Mouse (Mus musculus) CD4-positive, CD25-positive, alpha-beta regulatory T cell, adult 4 months (primary cell): Measurements from ENCODE around the gene Zfp341. TPM values are rescaled to one million over a fixed set of nuclear protein-coding genes. Genes with fewer than 3 reads are reported as not detected.

Experiments
- ATAC-seq: one replicate; pipeline ENCODE4 v1.8.0; 2017
- polyA plus RNA-seq, 2 experiments: library from polyadenylated mRNA; unstranded; fragments of 100-300 nt; shearing (Covaris generic); gene quantifications; one replicate each; pipeline ENCODE4 v1.2.1; 2017

Zfp341 gene
- polyA plus RNA-seq, 2 experiments from 2014 or later, result 0.39 to 0.93 TPM

DNA sequence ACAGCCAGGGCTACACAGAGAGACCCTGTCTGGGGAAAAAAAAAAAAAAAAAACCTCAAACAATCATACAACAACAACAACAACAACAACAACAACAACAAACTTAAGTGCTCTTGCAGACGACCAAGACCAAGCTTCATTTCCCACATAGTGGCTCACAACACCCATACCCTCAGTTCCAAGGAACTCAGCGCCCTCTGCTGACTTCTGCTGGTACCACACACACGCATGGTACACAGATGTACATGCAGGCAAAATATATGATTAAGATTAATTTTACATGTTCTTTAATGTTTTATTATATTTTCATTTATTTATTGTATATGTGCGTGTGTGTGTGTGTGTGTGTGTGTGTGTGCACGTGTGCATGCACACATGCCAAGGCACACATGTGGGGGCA lies 26.7 kb upstream of the Zfp341 start:
- ATAC-seq, result no peak

DNA sequence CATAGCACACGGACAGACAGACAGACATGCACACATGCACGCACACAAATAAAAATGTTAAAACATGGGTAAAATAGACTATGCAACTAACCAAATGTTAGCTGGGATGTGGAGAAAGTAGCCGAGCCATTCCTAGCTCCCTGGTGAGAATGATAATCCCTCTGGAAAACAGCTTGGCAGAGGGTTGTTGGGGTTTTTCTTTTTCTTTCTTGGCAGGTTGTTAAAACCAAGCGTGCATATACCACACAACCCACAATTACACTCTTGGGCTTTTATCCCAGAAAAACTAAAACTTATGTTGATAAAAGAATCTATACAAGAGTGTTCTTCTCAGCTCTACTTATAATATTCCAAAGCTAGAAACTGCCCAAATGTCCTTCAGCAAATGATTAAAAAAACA lies 24.0 kb upstream of the Zfp341 start:
- no peak for ATAC-seq

DNA sequence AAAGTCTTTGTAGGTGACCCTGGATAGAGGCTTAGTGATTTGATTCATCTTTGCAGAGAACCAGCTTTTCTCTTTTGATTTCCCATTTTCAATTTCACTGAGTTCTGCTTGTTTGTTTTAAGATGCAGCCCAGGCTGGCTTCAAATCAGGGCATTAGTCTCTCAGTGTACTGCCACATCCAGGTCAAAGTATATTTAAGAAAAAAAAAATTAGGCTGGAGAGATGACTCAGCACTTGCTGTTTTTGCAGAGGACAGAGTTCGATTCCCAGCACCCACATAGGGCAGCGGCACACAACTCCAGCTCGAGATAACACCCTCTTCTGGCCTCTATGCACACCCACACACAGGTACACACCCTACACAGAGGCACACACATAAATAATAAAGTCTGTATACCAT lies 21.9 kb upstream of the Zfp341 start:
- no peak for ATAC-seq

DNA sequence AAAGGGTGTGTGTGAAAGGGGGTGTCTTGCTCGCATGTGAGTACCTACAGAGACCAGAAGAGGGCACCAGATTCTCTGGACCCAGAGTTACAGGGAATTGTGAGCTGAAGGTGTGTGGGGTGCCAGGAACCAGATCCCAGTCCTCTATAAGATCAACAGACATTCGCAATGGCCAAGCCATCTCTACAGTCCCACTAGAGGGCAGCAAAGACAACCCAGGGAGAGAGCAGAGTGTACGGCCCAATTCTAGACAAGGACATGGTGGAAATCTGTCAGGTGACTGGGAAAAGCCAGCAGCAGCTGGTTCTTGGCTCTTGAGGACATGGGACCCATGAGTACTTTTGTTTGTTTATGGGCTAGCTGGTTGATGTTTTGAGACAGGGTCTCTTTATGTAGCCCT lies 20.1 kb upstream of the Zfp341 start:
- peak; percentile 53 for ATAC-seq

DNA sequence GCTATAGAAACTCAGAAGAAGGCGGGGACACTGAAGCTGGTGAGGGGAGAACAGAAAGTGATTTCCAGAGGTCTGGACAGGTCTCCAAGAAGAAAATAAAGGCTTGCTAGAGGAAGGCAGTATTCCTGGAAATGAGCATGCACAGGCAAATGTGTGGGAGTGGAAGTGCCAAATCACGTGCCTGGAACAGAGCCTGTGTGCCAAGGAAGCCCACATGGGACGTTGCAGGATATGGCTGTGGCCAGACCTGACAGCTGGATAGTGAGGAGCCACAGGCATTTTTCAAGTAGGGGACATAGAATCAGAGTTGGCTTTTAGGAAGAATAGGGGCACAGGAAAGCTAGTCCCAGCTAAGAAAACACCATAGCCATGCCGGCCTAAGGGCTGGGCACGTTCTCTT lies 17.3 kb upstream of the Zfp341 start:
- ATAC-seq, result no peak

DNA sequence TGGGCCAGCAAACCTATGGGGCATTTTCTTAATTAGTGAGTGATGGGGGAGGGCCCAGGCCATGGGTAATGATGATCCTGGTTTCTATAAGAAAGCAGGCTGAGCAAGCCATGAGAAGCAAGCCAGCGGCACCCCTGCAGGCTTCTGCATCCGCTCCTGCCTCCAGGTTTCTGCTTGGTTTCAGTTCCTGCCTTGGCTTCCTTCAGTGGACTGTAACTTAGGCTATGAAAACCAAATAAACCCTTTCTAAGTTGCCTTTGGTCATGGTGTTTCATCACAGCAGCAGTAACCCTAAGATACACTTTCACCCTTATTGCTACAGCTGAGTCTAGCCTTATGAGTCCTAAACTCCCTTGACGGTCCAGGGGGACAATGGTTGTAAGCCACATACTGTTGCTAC lies 15.7 kb upstream of the Zfp341 start:
- no peak for ATAC-seq

DNA sequence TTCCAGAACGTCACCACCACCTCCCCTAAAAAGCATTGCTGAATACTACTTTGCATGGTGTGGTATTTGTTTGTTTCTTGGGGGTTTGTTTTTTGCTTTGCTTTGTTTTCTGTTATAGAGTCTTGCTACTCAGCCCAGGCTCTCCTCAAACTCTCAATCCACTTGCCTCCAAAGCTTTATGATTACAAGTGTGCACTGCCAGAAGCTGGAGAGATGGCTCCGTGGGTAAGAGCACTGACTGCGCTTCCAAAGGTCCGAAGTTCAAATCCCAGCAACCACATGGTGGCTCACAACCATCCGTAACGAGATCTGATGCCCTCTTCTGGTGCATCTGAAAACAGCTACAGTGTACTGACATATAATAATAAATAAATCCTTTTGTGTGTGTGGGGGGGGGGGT lies 12.5 kb upstream of the Zfp341 start:
- no peak for ATAC-seq

DNA sequence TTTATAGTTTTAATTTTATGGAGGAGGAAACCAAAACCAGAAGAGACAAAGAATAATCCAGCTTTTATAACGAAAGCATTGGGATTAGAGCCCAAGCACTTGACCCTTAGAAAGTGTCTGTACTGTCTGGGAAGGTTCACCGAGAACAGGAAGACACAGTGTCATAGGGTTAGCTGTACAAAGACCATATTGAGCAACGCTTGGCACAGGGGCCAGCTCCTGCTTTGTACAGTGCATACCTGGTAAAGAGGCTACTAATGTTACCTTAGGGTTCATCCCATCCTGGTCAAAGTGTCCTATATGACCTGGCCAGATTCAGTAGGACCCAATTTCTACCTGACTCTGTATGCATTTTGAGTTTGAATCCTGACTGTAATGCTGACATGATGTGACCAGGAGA lies 11.8 kb upstream of the Zfp341 start:
- no peak for ATAC-seq

DNA sequence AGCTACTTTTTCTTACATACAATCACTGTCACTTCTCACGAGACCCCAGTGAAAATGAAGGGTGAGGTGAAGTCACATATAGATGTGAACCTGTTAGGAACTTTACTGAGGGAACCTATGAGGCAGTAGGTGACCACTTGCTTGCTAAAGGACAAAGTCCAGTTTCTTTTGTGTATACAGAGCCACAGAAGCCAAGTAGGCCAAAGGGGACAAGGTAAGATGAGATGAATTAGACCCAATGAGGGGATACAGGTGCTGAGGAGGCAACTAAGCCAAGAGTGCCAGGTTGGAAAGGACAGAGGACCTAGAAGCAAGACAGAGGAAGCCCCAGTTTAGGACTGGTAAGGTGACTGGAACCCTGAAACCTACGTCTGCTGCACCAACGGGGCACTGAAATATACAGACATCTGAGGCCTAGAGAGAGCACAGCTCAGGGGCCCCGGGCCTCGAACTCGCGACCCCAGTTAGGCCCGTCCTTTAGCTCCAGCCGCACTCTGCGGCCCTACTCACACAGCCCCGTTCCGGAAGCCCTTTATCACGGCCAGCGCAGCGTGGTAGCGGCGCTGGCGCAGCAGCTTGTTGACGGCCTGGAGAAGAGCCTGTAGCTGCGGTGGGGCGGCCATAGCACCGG lies 10.0 kb upstream of the Zfp341 start:
- peak; percentile 40 for ATAC-seq

DNA sequence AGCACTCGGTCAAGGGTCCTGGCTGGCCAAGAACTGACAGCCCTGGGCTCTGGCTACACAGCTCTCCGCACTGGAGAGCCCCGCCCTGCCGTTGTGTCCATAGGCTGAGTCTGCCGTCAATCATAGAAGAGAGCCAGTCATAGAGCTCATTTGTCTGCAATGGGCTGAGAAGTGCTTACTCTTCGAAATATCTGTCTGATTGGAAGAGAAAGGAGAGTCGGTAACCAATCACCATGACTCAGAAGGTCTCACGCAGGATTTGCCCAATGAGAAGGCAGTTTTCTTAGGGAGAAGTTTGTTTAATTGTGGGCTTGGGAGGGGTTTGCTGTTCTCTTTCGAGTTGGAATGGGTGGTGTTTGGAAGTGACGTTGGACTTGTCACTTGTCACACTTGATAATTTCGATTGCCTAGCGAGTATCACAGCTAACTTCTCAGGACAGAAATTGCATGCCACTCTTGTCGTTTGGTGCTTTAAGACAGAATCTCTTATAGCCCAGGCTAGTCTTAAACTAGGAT lies 9.4 kb upstream of the Zfp341 start, which contains the start of gene Pxmp4:
Pxmp4 (minus strand) TSS at position 71 of the 516 bp plus-strand sequence.
- ATAC-seq, result peak; percentile 97

DNA sequence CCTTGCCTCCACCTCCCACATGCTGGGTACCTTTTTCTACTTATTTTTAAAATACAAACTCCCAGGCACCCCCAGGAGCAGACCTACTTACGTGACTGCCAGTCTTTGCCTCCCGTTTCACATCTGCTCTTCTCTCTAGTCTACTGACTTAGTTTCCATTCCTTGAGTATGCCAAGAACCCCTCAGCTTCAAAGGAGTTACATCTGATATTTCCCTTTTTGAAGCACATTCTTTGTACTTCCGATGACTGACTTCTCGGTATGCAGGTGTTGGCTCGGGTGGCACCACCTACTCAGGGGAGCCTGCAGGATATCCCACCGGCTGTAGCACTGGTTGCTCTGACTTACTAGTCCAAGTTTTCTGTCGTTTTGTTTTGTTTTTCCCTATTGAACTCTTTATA lies 8.9 kb upstream of the Zfp341 start:
- ATAC-seq, result peak; percentile 4

DNA sequence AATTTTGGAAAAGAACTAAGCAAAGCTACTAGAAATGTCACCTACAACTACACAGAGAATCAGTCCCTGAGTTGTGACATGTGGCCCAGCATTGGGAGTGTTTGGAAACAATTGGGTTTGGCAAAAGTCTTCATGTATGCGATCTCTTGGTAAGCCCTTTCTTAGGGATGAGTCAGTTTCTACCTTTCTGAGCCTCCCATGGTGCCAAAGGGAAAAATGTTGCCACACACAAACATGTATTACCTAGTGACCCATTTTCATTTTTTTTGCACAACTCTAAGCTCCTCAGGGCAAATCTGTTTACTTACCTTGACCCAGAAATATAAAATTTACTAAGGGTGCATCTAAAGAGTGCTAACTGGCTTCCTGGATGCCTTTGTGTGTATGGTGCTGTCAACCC lies 6.1 kb upstream of the Zfp341 start:
- no peak for ATAC-seq

DNA sequence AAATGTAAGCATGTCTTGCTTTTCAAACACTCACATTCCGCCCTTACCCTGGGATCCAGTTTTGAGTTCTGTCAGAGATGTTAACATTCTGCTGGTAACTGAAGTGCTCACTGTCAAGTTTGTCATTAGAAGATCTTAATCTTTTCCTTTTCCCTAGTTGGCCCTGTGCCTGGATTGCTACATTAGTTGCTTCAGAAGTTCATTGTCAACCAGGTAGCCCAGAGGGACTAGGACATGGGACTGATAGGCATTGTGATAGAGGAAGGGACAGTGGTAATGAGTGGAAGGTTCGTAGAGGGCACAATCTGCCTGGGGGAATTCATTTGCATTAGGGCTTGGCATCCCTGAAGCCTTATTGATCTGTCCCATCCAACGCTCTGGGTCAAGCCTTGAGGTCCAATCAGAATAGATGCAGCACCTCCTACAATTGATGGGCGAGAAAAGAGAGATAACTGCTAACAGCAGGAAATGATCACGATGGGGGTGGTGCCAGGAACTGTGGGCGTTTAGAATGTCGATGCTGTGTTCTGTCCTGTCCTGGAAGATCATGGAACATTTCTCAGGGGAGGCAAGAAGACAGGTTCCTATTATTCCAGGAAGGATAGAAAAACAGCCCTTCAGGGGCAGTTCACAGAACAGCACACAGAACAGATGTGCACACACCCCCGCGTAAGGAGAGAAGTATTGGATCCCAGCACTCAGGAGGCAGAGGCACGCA lies 3.9 kb upstream of the Zfp341 start:
- ATAC-seq, result no peak

DNA sequence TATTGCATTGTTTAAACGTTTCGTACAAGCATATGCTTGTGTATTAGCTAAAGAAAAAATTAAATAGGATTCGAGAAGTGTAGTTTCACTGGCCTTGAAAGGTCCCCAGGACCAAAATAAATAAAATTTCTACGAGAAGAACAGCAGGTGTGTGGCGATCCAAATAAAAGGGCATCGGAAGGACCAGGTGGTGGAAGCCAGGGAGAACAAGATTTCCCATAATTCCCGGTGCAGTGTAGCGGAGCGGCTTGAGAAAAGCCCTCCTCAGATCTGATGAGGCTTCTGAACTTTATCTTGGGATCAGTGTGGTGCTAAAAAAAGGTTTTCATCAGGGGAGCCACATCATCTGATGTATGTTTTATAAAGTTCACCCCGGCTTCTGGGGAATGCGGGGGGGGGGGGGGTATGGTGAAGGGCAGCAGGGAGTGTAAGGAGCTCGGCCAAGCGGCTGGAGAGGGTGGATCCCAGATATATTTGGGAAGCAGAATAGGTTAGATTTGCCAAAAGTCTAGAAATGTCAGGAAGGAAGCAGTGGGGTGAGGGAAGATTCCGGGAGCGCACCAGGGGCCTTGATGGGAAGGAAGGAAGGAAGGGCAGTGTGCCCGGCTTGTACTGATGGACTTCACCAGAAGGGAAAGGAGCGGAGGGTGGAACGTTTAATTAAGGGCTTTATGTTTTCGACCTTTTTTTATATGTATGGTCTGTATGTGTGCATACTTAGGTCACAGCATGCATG lies 1.9 kb downstream of the Zfp341 start:
- no peak for ATAC-seq

DNA sequence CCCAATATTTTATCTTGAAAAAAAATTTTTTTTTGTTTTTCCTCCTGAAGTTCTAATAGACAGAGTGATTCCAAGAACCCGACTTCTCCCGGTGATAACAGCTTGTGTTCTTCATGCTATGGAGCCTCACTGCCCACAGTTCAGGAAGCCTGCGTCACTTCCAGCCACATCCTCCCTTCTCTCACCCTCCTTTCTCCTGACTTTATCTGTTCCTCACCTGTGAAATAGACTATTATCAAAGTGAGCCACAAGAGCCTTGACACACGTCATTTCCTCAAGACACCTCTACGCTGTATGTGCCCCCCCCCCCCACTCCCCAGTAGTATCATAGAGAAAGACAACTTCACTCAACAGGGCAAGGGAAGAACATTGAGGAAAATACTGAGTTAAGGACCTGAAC lies 2.6 kb downstream of the Zfp341 start:
- ATAC-seq, result peak; percentile 50

DNA sequence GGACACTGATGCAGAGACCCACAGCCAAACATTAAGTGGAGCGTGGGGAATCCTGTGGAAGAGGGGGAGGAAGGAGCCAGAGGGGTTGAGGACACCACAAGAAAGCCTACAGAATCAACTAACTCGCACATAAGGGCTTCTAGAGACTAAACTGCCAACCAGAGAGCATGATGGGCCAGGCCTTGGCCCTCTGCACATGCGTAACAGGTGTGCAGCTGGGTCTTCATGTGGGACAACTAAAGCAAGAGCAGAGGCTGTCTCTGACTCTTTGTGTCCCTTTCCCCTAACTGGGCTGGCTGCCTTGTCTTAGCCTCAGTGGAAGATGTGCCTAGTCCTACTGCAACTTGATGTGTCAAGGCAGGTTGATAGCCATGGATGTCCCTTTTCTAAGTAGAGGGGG lies 4.0 kb downstream of the Zfp341 start:
- ATAC-seq, result no peak

DNA sequence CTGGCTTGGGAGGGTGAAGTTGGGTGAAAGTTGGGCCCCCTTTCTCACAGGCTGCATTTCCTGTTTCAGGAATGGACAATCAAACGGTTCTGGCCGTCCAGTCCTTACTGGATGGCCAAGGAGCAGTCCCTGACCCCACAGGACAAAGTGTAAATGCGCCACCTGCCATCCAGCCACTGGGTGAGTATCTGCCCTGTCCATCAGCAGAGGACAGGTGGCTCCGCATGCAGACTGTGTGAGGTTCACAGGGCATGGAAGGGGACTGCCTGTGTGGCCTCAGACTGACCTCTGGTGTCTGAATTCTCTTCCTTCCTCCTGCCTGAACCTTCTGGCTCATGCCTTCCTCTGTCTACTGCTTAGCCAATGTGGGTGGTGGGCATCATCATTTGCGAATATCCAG lies 8.6 kb downstream of the Zfp341 start:
- no peak for ATAC-seq

DNA sequence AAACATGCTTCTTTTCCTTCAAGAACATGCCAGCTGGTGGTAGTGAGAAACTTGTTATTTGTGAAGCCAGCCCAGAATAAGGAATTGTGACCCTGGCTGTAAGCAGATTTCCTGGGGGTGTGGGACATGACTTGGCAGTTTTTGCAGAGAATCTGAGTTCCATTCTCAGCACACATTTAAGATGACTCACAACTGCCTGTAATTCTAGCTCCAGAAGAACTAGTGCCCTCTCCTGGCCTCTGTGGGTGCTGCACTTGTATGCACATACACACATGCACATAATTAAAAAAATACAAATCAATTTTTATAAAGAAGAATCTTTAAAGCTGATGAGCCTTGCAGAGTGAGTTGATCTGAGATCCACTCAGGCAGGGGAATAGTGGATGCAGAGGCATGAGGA lies 11.0 kb downstream of the Zfp341 start:
- no peak for ATAC-seq

DNA sequence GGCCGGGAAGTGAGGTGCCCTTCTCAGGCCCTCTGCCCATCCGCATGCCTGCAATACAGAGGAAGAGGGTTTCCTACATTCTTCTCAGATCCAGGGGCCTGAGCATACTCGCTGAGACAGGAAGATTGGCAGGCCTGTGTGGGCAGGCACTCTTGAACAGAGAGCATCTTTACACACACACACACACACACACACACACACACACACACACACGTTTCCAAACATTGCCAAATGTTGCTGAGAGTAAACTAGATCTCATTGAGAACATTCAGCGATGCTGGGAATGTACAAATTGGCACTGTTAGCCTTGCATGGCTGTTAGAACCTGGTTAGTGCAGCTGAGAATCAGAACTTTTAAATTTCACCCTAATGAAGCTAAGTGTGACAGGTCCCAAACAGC lies 17.4 kb downstream of the Zfp341 start:
- ATAC-seq, result no peak

DNA sequence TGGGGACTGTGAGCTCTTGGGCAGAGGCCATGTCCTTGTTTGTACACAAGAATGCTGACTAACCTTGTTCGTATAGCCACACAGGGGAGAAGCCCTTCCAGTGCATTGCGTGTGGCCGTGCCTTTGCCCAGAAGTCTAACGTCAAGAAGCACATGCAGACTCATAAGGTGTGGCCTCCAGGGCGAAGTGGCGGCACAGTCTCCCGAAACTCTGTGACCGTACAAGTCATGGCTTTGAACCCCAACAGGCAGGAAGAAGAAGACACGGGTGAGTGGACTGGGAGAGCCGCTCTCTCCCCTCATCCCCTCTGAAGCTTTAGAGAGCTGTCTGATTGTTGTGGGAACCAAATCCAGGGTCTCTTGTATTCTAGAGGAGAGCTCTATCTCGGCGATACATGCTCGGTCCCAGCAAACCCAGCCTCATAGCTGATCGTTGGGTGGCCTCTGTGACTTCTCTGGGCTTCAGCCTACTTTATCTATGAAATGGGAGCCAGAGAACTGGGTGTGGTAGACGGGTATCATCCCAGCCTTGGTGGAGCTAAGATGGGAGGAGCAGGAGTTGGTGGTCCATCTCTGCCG lies 19.2 kb downstream of the Zfp341 start:
- ATAC-seq, result no peak

DNA sequence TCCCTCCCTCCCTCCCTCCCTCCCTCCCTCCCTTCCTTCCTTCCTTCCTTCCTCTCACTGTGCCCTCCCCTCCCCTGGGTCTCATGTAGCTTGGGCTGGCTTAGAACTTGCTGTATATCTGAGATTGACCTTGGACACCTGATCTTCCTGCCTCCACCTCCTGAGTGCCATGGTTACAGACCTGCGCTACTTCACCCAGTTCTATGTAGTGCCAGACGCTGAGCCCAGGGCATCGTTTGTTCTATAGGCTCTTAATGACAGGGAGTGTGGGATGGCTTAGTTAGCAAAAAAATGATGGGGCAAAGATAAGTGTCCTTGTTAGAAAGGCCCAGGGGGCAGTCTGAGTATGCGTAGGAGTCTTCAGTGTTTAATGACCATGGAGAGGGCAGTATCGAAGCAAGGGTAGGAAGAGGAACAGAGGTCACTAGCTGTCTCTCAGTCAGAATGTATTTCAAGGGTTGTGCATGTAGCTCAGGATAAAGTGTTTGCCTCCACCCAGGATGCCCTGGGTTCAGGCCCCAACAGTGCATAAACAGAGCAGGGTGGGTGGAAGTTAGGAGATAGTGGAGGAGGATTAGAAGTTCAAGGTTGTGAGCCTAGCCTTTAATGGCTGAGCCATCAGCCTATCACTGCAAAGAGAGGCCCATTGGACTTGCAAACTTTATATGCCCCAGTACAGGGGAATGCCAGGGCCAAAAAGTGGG lies 20.1 kb downstream of the Zfp341 start:
- ATAC-seq, result no peak

DNA sequence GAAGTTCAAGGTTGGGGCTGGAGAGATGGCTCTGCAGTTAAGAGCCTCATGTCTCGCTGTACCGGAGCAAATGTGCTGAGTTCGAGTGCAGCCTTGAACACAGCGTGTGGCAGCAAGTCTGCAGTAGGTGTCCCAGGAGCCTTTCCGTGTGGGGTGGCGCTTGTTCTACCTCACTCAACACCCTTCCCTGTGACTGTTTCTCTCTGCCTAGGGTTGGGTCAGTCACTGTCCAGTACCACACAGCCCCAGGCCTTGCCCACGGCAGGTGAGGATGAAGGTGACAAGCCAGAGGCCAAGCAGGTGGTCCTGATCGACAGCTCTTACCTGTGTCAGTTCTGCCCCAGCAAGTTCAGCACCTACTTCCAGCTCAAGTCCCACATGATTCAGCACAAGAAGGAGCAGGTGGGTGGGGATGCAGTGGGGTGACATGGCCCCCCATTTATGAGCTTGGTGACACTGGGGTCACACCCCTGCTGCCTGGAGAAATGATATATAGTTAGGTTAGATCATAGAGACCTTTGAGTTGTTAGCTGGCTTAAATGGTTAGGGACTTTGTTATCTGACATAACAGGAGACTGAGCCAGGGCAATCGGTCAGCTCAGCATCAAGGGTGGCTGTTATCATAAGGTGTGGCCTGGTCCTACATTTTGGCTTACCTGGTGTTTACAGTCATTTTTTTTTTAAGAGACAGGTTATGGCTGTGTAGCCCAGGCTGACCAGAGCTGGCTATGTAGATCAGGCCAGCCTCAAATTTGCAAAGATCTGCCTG lies 21.0 kb downstream of the Zfp341 start:
- no peak for ATAC-seq
